Mouse (Mus musculus): ENCODE results near the gene Pax5. TPM values are rescaled to one million over a fixed set of nuclear protein-coding genes. Genes with fewer than 3 reads are reported as not detected.

Pax5 gene
- total RNA-seq, 2 experiments from 2014 or later = 0.10 TPM; not detected in 1

- intact Hi-C loops (cut with DNase I) = loop anchor here (10.0 kb wide), 1 partner anchor 99 kb away; no protein-coding TSS in a partner anchor
- H3K4me3 ChIP-seq = no peak overlapping the region
- no peak overlapping the region for H3K27ac ChIP-seq
- TF ChIP-seq CTCF (IDR thresholded peaks at IDR 0.05) = no peak
- no peak for DNase-seq
Observed at GRCm38 (mm10) chr4:44565126-44566082, 144.9 kb downstream of the Pax5 start.

GRCm38 (mm10) chr4:44564602-44565001 is 145.7 kb downstream of the Pax5 start:
- H3K4me3 ChIP-seq = no peak overlapping the region
- TF ChIP-seq CTCF (IDR thresholded peaks at IDR 0.05) = peak; percentile 95
- no peak overlapping the region for H3K27ac ChIP-seq
- intact Hi-C loops (cut with DNase I) = loop anchor here (10.0 kb wide), 1 partner anchor 100 kb away; no protein-coding TSS in a partner anchor
- peak; percentile 72 for DNase-seq

- intact Hi-C loops (cut with DNase I) = loop anchor here (10.0 kb wide), 1 partner anchor 104 kb away; no protein-coding TSS in a partner anchor
- DNase-seq = no peak
- Histone ChIP-seq H3K4me3 (no peak overlapping the region), H3K27ac (no peak overlapping the region)
- TF ChIP-seq CTCF (IDR thresholded peaks at IDR 0.05) = no peak
Observed at GRCm38 (mm10) chr4:44560956-44561355, 149.3 kb downstream of the Pax5 start.

- H3K27ac ChIP-seq = no peak overlapping the region
- DNase-seq = no peak
- intact Hi-C loops (cut with DNase I) = no loop called here
- H3K4me3 ChIP-seq = no peak overlapping the region
- no peak for TF ChIP-seq CTCF (IDR thresholded peaks at IDR 0.05)
Observed at GRCm38 (mm10) chr4:44558564-44558955, 151.7 kb downstream of the Pax5 start.

- H3K27ac ChIP-seq = no peak overlapping the region
- intact Hi-C loops (cut with DNase I) = no loop called here
- peak; percentile 25 for DNase-seq
- peak overlapping the region; percentile 61 for H3K4me3 ChIP-seq
- TF ChIP-seq CTCF (IDR thresholded peaks at IDR 0.05) = peak; percentile 54
Observed at GRCm38 (mm10) chr4:44557815-44558563, 152.3 kb downstream of the Pax5 start.

GRCm38 (mm10) chr4:44556586-44557281 is 153.6 kb downstream of the Pax5 start:
- no peak overlapping the region for H3K4me3 ChIP-seq
- intact Hi-C loops (cut with DNase I) = no loop called here
- no peak for TF ChIP-seq CTCF (IDR thresholded peaks at IDR 0.05)
- no peak overlapping the region for H3K27ac ChIP-seq
- no peak for DNase-seq

GRCm38 (mm10) chr4:44555576-44555975 is 154.7 kb downstream of the Pax5 start:
- Histone ChIP-seq H3K27ac (no peak overlapping the region), H3K4me3 (no peak overlapping the region)
- DNase-seq = no peak
- intact Hi-C loops (cut with DNase I) = no loop called here
- TF ChIP-seq CTCF (IDR thresholded peaks at IDR 0.05) = no peak

- TF ChIP-seq CTCF (IDR thresholded peaks at IDR 0.05) = no peak
- Histone ChIP-seq H3K4me3 (no peak overlapping the region), H3K27ac (no peak overlapping the region)
- intact Hi-C loops (cut with DNase I) = no loop called here
- DNase-seq = no peak
Observed at GRCm38 (mm10) chr4:44551470-44551869, 158.8 kb downstream of the Pax5 start.

GRCm38 (mm10) chr4:44549029-44549428 is 161.3 kb downstream of the Pax5 start:
- no peak for TF ChIP-seq CTCF (IDR thresholded peaks at IDR 0.05)
- intact Hi-C loops (cut with DNase I) = no loop called here

GRCm38 (mm10) chr4:44545669-44546068 is 164.6 kb downstream of the Pax5 start:
- no peak overlapping the region for H3K27ac ChIP-seq
- intact Hi-C loops (cut with DNase I) = no loop called here
- DNase-seq = no peak
- no peak overlapping the region for H3K4me3 ChIP-seq
- TF ChIP-seq CTCF (IDR thresholded peaks at IDR 0.05) = no peak

More at GRCm38 (mm10) chr4:44549029-44549428, 161.3 kb downstream of the Pax5 start:
- no peak overlapping the region for H3K27ac ChIP-seq
- DNase-seq = no peak
- H3K4me3 ChIP-seq = no peak overlapping the region

GRCm38 (mm10) chr4:44544495-44544894 is 165.8 kb downstream of the Pax5 start:
- no peak for DNase-seq
- no peak overlapping the region for H3K4me3 ChIP-seq
- TF ChIP-seq CTCF (IDR thresholded peaks at IDR 0.05) = no peak
- intact Hi-C loops (cut with DNase I) = no loop called here
- H3K27ac ChIP-seq = no peak overlapping the region

GRCm38 (mm10) chr4:44543880-44544279 is 166.4 kb downstream of the Pax5 start:
- H3K27ac ChIP-seq = no peak overlapping the region
- TF ChIP-seq CTCF (IDR thresholded peaks at IDR 0.05) = no peak
- intact Hi-C loops (cut with DNase I) = no loop called here
- H3K4me3 ChIP-seq = no peak overlapping the region
- no peak for DNase-seq

All from gastrocnemius, adult 2 months (tissue).